Mouse (Mus musculus) heart, embryonic 11.5 days (tissue): ENCODE measurements around the gene Rasl11a. TPM values are rescaled to one million over a fixed set of nuclear protein-coding genes. Genes with fewer than 3 reads are reported as not detected.
"Not testable (repeated sequence)": the region's sequence is repeated elsewhere in the genome, so short reads cannot be mapped to it uniquely, and the experiment has no call there.

ENCODE experiments used
- ATAC-seq: fragments of 200-750 bp; cut with Nextera tagmentation; replicated peaks from 2 replicates; pipeline ENCODE4 v1.8.0; 2017; ENCODE audit warnings: moderate library complexity; ENCODE audit not compliant: insufficient number of reproducible peaks, low FRiP score, low TSS enrichment
- H3K27ac ChIP-seq: fragments of 300-500 bp; sonication (generic); 2 replicates; pipeline ENCODE4 v1.5.1; 2014; ENCODE audit warnings: mild to moderate bottlenecking, low read depth, low read length
- H3K27me3 ChIP-seq: fragments of 300-500 bp; sonication (generic); 2 replicates; pipeline ENCODE4 v1.6.1; 2014; ENCODE audit warnings: mild to moderate bottlenecking, low read length, mixed read lengths; ENCODE audit not compliant: control insufficient read depth, insufficient read depth
- H3K36me3 ChIP-seq: fragments of 300-500 bp; sonication (generic); 2 replicates; pipeline ENCODE4 v1.6.1; 2014; ENCODE audit warnings: mild to moderate bottlenecking, low read length, moderate library complexity, mixed read lengths; ENCODE audit not compliant: control insufficient read depth, insufficient read depth
- H3K4me1 ChIP-seq: fragments of 300-500 bp; sonication (generic); 2 replicates; pipeline ENCODE4 v1.6.1; 2014; ENCODE audit warnings: low read length; ENCODE audit not compliant: control insufficient read depth, insufficient read depth
- H3K4me2 ChIP-seq: fragments of 300-500 bp; sonication (generic); 2 replicates; pipeline ENCODE4 v1.6.1; 2014; ENCODE audit warnings: mild to moderate bottlenecking, moderate library complexity
- H3K4me3 ChIP-seq: fragments of 300-500 bp; sonication (generic); 2 replicates; pipeline ENCODE4 v1.5.1; 2014; ENCODE audit warnings: low read depth, low read length
- H3K9ac ChIP-seq: fragments of 300-500 bp; sonication (generic); 2 replicates; pipeline ENCODE4 v1.6.1; 2014; ENCODE audit warnings: mild to moderate bottlenecking, low read depth, low read length, moderate library complexity
- H3K9me3 ChIP-seq: fragments of 300-500 bp; sonication (generic); replicated peaks from 2 replicates; pipeline ENCODE4 v1.6.1; 2016; ENCODE audit warnings: low read length; ENCODE audit not compliant: control insufficient read depth
- WGBS: fragments of 180-500 bp; shearing (Covaris S2); extraction: QIAGEN DNeasy Blood & Tissue Kit; methylation state at CpG from one replicate; pipeline ENCODE4 v1.1.7; 2014; ENCODE audit not compliant: insufficient replicate concordance; 5-methylcytosine and 5-hydroxymethylcytosine counted together
- polyA plus RNA-seq: library from polyadenylated mRNA; unstranded; fragments of >200 nt; fragmentation: Nextera tagmentation; extraction: Ambion mirVana; gene quantifications from 2 replicates; pipeline ENCODE4 v1.2.1, GENCODE M21; 2014

Rasl11a gene
- polyA plus RNA-seq, 1 experiment from 2014 or later, result 10.9 TPM

GRCm38 (mm10) chr5:146891127-146891526 is 46.3 kb downstream of the Rasl11a start:
- no peaks in the 10 kb centered on the region for H3K36me3 ChIP-seq
- 13% methylated on average over 14 of the region's 14 CpGs for WGBS

GRCm38 (mm10) chr5:146892904-146893303 is 48.0 kb downstream of the Rasl11a start:
- ATAC-seq, result no peak
- Histone ChIP-seq H3K4me3 (no peak overlapping the region), H3K9me3 (no peaks in the 10 kb centered on the region), H3K36me3 (no peaks in the 10 kb centered on the region), H3K27me3 (no peaks in the 10 kb centered on the region), H3K9ac (no peak overlapping the region), H3K4me1 (peaks cover 2% of the 10 kb centered on the region; the same call in 1 of the 2 replicates), H3K4me2 (no peak overlapping the region), H3K27ac (no peak overlapping the region)
- WGBS, result 77% methylated on average over 4 of the region's 4 CpGs

More at GRCm38 (mm10) chr5:146891127-146891526, 46.3 kb downstream of the Rasl11a start:
- Histone ChIP-seq H3K27me3 (no peaks in the 10 kb centered on the region), H3K4me3 (no peak overlapping the region), H3K9me3 (no peaks in the 10 kb centered on the region), H3K4me1 (peaks cover 2% of the 10 kb centered on the region; the same call in 1 of the 2 replicates), H3K9ac (no peak overlapping the region), H3K4me2 (peak overlapping the region; percentile 45), H3K27ac (no peak overlapping the region)
- ATAC-seq, result no peak

- H3K4me3 ChIP-seq, result no peak overlapping the region
- H3K9ac ChIP-seq, result no peak overlapping the region
- WGBS, result 80% methylated on average over 11 of the region's 11 CpGs
- ATAC-seq, result no peak
- no peaks in the 10 kb centered on the region for H3K36me3 ChIP-seq
- no peaks in the 10 kb centered on the region for H3K27me3 ChIP-seq
- H3K27ac ChIP-seq, result no peak overlapping the region
- H3K4me2 ChIP-seq, result no peak overlapping the region
- H3K9me3 ChIP-seq, result no peaks in the 10 kb centered on the region
- H3K4me1 ChIP-seq, result peaks cover 2% of the 10 kb centered on the region; the same call in 1 of the 2 replicates
Measured at GRCm38 (mm10) chr5:146893478-146894182, 48.8 kb downstream of the Rasl11a start.

DNA sequence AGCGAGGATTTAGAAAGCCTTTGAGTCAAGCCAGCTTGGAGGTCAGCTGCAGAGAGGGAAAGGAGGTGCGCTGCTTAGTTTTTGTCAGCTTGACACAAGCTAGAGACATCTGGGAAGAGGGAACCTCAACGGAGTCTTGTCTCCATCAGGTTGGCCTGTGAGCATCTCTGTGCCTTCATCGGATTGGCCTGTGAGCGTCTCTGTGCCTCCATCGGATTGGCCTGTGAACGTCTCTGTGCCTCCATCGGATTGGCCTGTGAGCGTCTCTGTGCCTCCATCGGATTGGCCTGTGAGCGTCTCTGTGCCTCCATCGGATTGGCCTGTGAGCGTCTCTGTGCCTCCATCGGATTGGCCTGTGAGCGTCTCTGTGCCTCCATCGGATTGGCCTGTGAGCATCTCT is 50.8 kb downstream of the Rasl11a start:
- not testable (repeated sequence) for H3K4me1 ChIP-seq, H3K36me3 ChIP-seq, H3K4me2 ChIP-seq, H3K27ac ChIP-seq, H3K9ac ChIP-seq, ATAC-seq, H3K4me3 ChIP-seq, H3K27me3 ChIP-seq, H3K9me3 ChIP-seq
- WGBS, result 84% methylated on average over 13 of the region's 16 CpGs

GRCm38 (mm10) chr5:146896973-146897372 is 52.1 kb downstream of the Rasl11a start:
- no peak overlapping the region for H3K27ac ChIP-seq
- H3K27me3 ChIP-seq, result no peaks in the 10 kb centered on the region
- H3K4me1 ChIP-seq, result no peaks in the 10 kb centered on the region
- no peak overlapping the region for H3K4me2 ChIP-seq
- H3K36me3 ChIP-seq, result no peaks in the 10 kb centered on the region
- no peak overlapping the region for H3K9ac ChIP-seq
- H3K9me3 ChIP-seq, result no peaks in the 10 kb centered on the region
- 63% methylated on average over 13 of the region's 13 CpGs for WGBS
- ATAC-seq, result no peak
- no peak overlapping the region for H3K4me3 ChIP-seq

Other genes starting within 250 kb of the Rasl11a start
- 9.2 and 11.1 TPM in 2 replicates for gene Usp12, start 50.1 kb upstream of the Rasl11a start, polyA plus RNA-seq
- 444 and 490 TPM in 2 replicates for gene Rpl21, start 12.2 kb upstream of the Rasl11a start, polyA plus RNA-seq
- gene Gtf3a, start 103.6 kb downstream of the Rasl11a start, polyA plus RNA-seq, result 89.2 and 98.6 TPM in 2 replicates
- gene Mtif3, start 118.7 kb downstream of the Rasl11a start, polyA plus RNA-seq, result 20.7 and 23.0 TPM in 2 replicates
- 9.4 and 11.0 TPM in 2 replicates for gene Lnx2, start 231.5 kb downstream of the Rasl11a start, polyA plus RNA-seq
- gene Polr1d, start 232.0 kb downstream of the Rasl11a start, polyA plus RNA-seq, result 103 TPM in 2 replicates